Mouse (Mus musculus) MEL (cell line): ENCODE data around the gene Kcnab1. TPM values are rescaled to one million over a fixed set of nuclear protein-coding genes. Genes with fewer than 3 reads are reported as not detected.

Experiments used
- DNase-seq: peaks from one replicate; pipeline ENCODE4 v3.0.0; 2011; ENCODE audit warnings: low read depth, low spot score
- H3K27ac ChIP-seq: 2 replicates; pipeline ENCODE4 v1.5.1; 2012; ENCODE audit warnings: low read depth, mild to moderate bottlenecking, control low read depth, low read length, moderate library complexity; ENCODE audit not compliant: control insufficient read depth
- H3K27me3 ChIP-seq, 2 experiments: fragments of 150-350 bp in 1 of 2; sonication (generic) in 1 of 2; 2 replicates each; pipeline ENCODE4 v1.6.1; 2012; ENCODE audit warnings: low read length in 2 of 2, mild to moderate bottlenecking in 2 of 2, improper control_type of control experiment in 1 of 2, moderate library complexity in 1 of 2; ENCODE audit not compliant: insufficient read depth in 2 of 2, control insufficient read depth in 1 of 2
- H3K36me3 ChIP-seq, 2 experiments: 2 replicates each; pipeline ENCODE4 v1.6.1; 2012 to 2014; ENCODE audit warnings: low read length in 2 of 2, improper control_type of control experiment in 1 of 2, inconsistent platforms in 1 of 2, mild to moderate bottlenecking in 1 of 2; ENCODE audit not compliant: insufficient read depth in 2 of 2, control insufficient read depth in 1 of 2
- H3K4me1 ChIP-seq, 2 experiments: fragments of 150-350 bp in 1 of 2; sonication (generic) in 1 of 2; 2 replicates each; pipeline ENCODE4 v1.6.1; 2012; ENCODE audit warnings: low read length in 2 of 2, improper control_type of control experiment in 1 of 2, mild to moderate bottlenecking in 1 of 2; ENCODE audit not compliant: insufficient read depth in 2 of 2, control insufficient read depth in 1 of 2
- H3K4me3 ChIP-seq, 2 experiments: fragments of 150-350 bp in 1 of 2; sonication (generic) in 1 of 2; 2 replicates each; pipeline ENCODE4 v1.5.1; 2012; ENCODE audit warnings: low read depth in 2 of 2, low read length in 2 of 2, mild to moderate bottlenecking in 2 of 2, moderate library complexity in 2 of 2, control low read depth in 1 of 2, improper control_type of control experiment in 1 of 2; ENCODE audit not compliant: control insufficient read depth in 1 of 2, insufficient read depth in 1 of 2
- H3K79me2 ChIP-seq: 2 replicates; pipeline ENCODE4 v1.6.1; 2012; ENCODE audit warnings: mild to moderate bottlenecking, low read length, moderate library complexity; ENCODE audit not compliant: control insufficient read depth, poor library complexity, insufficient read depth
- H3K9ac ChIP-seq: 2 replicates; pipeline ENCODE4 v1.6.1; 2012; ENCODE audit warnings: low read depth, mild to moderate bottlenecking, control low read depth, low read length, moderate library complexity; ENCODE audit not compliant: control insufficient read depth, poor library complexity, severe bottlenecking
- H3K9me3 ChIP-seq: fragments of 150-350 bp; sonication (generic); replicated peaks from 2 replicates; pipeline ENCODE4 v1.6.1; 2012; ENCODE audit warnings: mild to moderate bottlenecking, low read length, improper control_type of control experiment, moderate library complexity; ENCODE audit not compliant: insufficient read depth
- CHD2 ChIP-seq: IDR thresholded peaks from 2 replicates; pipeline ENCODE4 v1.6.1; 2011; ENCODE audit warnings: low read length, improper control_type of control experiment
- E2F4 ChIP-seq: IDR thresholded peaks from 2 replicates; pipeline ENCODE4 v1.6.1; 2011; ENCODE audit warnings: low read depth, low read length, improper control_type of control experiment, borderline replicate concordance
- ETS1 ChIP-seq: IDR thresholded peaks from 2 replicates; pipeline ENCODE4 v1.6.1; 2012; ENCODE audit warnings: low read depth, mild to moderate bottlenecking, inconsistent platforms, low read length, improper control_type of control experiment, moderate library complexity
- JUND ChIP-seq: IDR thresholded peaks from 2 replicates; pipeline ENCODE4 v1.6.1; 2011; ENCODE audit warnings: low read depth, mild to moderate bottlenecking, improper control_type of control experiment, low read length
- KAT2A ChIP-seq: conservative IDR thresholded peaks from 2 replicates; pipeline ENCODE4 v1.6.1; 2012; ENCODE audit warnings: low read depth, low read length, improper control_type of control experiment, inconsistent platforms
- MAFK ChIP-seq: IDR thresholded peaks from 2 replicates; pipeline ENCODE4 v1.6.1; 2011; ENCODE audit warnings: low read depth, mild to moderate bottlenecking, low read length, improper control_type of control experiment, borderline replicate concordance
- MAX ChIP-seq: IDR thresholded peaks from 2 replicates; pipeline ENCODE4 v1.6.1; 2011; ENCODE audit warnings: low read length, improper control_type of control experiment
- MAZ ChIP-seq: IDR thresholded peaks from 2 replicates; pipeline ENCODE4 v1.6.1; 2012; ENCODE audit warnings: low read depth, mild to moderate bottlenecking, inconsistent platforms, low read length, improper control_type of control experiment
- MEF2A ChIP-seq: IDR thresholded peaks from 2 replicates; pipeline ENCODE4 v1.6.1; 2014; ENCODE audit warnings: low read depth, mild to moderate bottlenecking, inconsistent platforms, low read length, improper control_type of control experiment; ENCODE audit not compliant: poor library complexity, insufficient replicate concordance, severe bottlenecking; ENCODE audit errors: extremely low read depth
- MYB ChIP-seq: IDR thresholded peaks from 2 replicates; pipeline ENCODE4 v1.6.1; 2011; ENCODE audit warnings: mild to moderate bottlenecking, low read depth, low read length, improper control_type of control experiment
- MYC ChIP-seq: IDR thresholded peaks from 2 replicates; pipeline ENCODE4 v1.6.1; 2011; ENCODE audit warnings: low read depth, mild to moderate bottlenecking, low read length, improper control_type of control experiment, moderate library complexity
- NRF1 ChIP-seq: IDR thresholded peaks from 2 replicates; pipeline ENCODE4 v1.6.1; 2014; ENCODE audit warnings: low read depth, mild to moderate bottlenecking, inconsistent platforms, low read length, improper control_type of control experiment, moderate library complexity; ENCODE audit not compliant: poor library complexity, insufficient read depth, severe bottlenecking
- POLR2AphosphoS2 ChIP-seq: IDR thresholded peaks from 2 replicates; pipeline ENCODE4 v1.6.1; 2011; ENCODE audit warnings: low read length, improper control_type of control experiment
- RAD21 ChIP-seq: IDR thresholded peaks from 2 replicates; pipeline ENCODE4 v1.6.1; 2011; ENCODE audit warnings: mild to moderate bottlenecking, low read depth, low read length, improper control_type of control experiment
- SIN3A ChIP-seq: IDR thresholded peaks from 2 replicates; pipeline ENCODE4 v1.6.1; 2012; ENCODE audit warnings: low read length, improper control_type of control experiment, inconsistent platforms
- TCF12 ChIP-seq: IDR thresholded peaks from 2 replicates; pipeline ENCODE4 v1.6.1; 2014; ENCODE audit warnings: low read depth, mild to moderate bottlenecking, inconsistent platforms, low read length, improper control_type of control experiment, moderate library complexity
- UBTF ChIP-seq: IDR thresholded peaks from 2 replicates; pipeline ENCODE4 v1.6.1; 2012; ENCODE audit warnings: low read depth, mild to moderate bottlenecking, inconsistent platforms, low read length, improper control_type of control experiment, moderate library complexity, borderline replicate concordance; ENCODE audit not compliant: insufficient read depth
- ZC3H11A ChIP-seq: IDR thresholded peaks from 2 replicates; pipeline ENCODE4 v1.6.1; 2012; ENCODE audit warnings: low read depth, mild to moderate bottlenecking, inconsistent platforms, low read length, improper control_type of control experiment
- ZKSCAN1 ChIP-seq: IDR thresholded peaks from 2 replicates; pipeline ENCODE4 v1.6.1; 2012; ENCODE audit warnings: low read depth, mild to moderate bottlenecking, inconsistent platforms, low read length, improper control_type of control experiment, moderate library complexity
- polyA plus RNA-seq, 2 experiments: library from polyadenylated mRNA; stranded (reverse) in 1 of 2; unstranded in 1 of 2; fragments of >175 nt in 1 of 2; fragments of >200 nt in 1 of 2; gene quantifications; 2 replicates each; pipeline versions ENCODE4 v1.2.1 to v1.2.4; 2012; ENCODE audit warnings: low replicate concordance in 2 of 2, low read depth in 1 of 2; ENCODE audit not compliant: insufficient read length in 2 of 2, insufficient read depth in 1 of 2, missing spikeins in 1 of 2
- total RNA-seq: library from RNA; depleted of rRNA; stranded (reverse); fragments of 300-350 nt; gene quantifications from 2 replicates; pipeline ENCODE4 v1.2.3, GENCODE M21; 2012

Gene Kcnab1
- total and polyA plus RNA-seq, 3 experiments, result 0.06 to 0.08 TPM; not detected in 1

DNA sequence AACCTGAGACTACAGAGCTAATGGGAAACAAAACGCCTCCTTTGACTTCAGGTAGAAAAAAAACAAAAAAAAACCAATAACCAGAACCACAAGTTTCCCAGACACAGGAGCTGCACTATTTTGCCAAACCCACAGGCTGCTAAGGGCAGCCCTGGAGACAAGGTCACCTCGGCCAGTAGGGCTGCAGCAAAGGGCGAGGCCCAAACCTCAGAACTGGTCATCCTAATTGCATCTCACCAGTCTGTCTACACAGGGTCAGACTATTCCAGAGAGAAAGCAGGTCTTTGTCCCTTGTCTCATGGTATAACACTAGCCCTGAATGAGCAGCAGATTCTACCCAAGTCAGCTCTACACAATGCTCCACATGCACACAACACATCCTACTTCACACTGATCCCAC, 265.5 kb downstream of the Kcnab1 start:
- no peak overlapping the region for H3K4me3 ChIP-seq
- H3K36me3 ChIP-seq, result peaks cover 3 to 33% of the 10 kb centered on the region in 2 experiments
- TF ChIP-seq MAFK (no peak), CHD2 (no peak), MAX (no peak), SIN3A (no peak), JUND (no peak), E2F4 (no peak), TCF12 (no peak)
- no peak for DNase-seq
- no peaks in the 10 kb centered on the region for H3K27me3 ChIP-seq
- no peaks in the 10 kb centered on the region for H3K9me3 ChIP-seq
- H3K9ac ChIP-seq, result no peak overlapping the region
- no peaks in the 10 kb centered on the region; the same call in 1 of the 2 replicates for H3K79me2 ChIP-seq
- no peaks in the 10 kb centered on the region for H3K4me1 ChIP-seq
- H3K27ac ChIP-seq, result no peak overlapping the region

DNA sequence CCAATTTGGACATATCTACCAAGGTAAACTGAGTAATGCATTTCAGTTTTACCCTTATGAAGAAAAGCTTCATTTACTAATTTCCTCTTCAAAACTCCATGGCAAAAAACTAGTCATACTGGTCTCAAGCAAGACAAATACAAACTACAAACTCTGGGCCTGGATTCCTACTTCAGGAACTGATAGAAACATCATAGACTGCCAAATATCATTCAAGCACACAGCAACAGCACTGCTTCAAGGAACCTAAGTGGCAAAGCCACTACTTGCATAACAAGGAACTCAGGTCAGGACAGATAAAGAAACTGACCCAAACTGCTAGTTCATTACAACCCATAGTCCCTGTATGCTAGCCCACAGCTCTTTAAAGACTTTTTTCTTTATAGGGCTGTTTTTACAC, 269.5 kb downstream of the Kcnab1 start:
- DNase-seq, result no peak
- no peaks in the 10 kb centered on the region for H3K9me3 ChIP-seq
- H3K27ac ChIP-seq, result no peak overlapping the region
- H3K4me3 ChIP-seq, result no peak overlapping the region
- H3K9ac ChIP-seq, result no peak overlapping the region
- H3K79me2 ChIP-seq, result no peaks in the 10 kb centered on the region; the same call in none of the 2 replicates
- TF ChIP-seq TCF12, result no peak
- TF ChIP-seq MEF2A, result no peak
- TF ChIP-seq ZKSCAN1, result no peak
- no peak for TF ChIP-seq ZC3H11A
- no peak for TF ChIP-seq NRF1
- TF ChIP-seq ETS1, result no peak
- TF ChIP-seq MYC, result no peak
- no peak for TF ChIP-seq UBTF
- TF ChIP-seq POLR2AphosphoS2, result no peak
- no peak for TF ChIP-seq RAD21
- no peak for TF ChIP-seq SIN3A
- TF ChIP-seq KAT2A, result no peak
- no peak for TF ChIP-seq MYB
- TF ChIP-seq MAZ, result no peak
- TF ChIP-seq, all 39 proteins: peak for 0
- Histone ChIP-seq H3K27me3 (no peaks in the 10 kb centered on the region), H3K4me1 (no peaks in the 10 kb centered on the region; a peak in 1 of 4 replicates), H3K36me3 (peaks cover 21 to 50% of the 10 kb centered on the region in 2 experiments)
